Mouse (Mus musculus) bone marrow, adult 2 months (tissue): Measurements from ENCODE around the gene Syn3. TPM values are rescaled to one million over a fixed set of nuclear protein-coding genes. Genes with fewer than 3 reads are reported as not detected.
"Not testable (repeated sequence)": the region's sequence is repeated elsewhere in the genome, so short reads cannot be mapped to it uniquely, and the experiment has no call there.

Experiments
- H3K27ac ChIP-seq: fragments of 200-500 bp; 2 replicates; pipeline ENCODE4 v1.5.1; 2012; ENCODE audit warnings: low read depth, mild to moderate bottlenecking, control low read depth, inconsistent platforms, low read length; ENCODE audit not compliant: control insufficient read depth, poor library complexity, insufficient read depth
- H3K4me1 ChIP-seq: fragments of 200-500 bp; 2 replicates; pipeline ENCODE4 v1.6.1; 2011; ENCODE audit warnings: low read length; ENCODE audit not compliant: control insufficient read depth, insufficient read depth
- H3K4me3 ChIP-seq: fragments of 200-500 bp; replicated peaks from 2 replicates; pipeline ENCODE3; 2011; ENCODE audit warnings: mild to moderate bottlenecking, low read depth, low read length, control low read depth; ENCODE audit not compliant: control insufficient read depth
- CTCF ChIP-seq: fragments of 200-500 bp; IDR thresholded peaks from 2 replicates; pipeline ENCODE4 v1.5.1; 2011; ENCODE audit warnings: low read length, control low read depth; ENCODE audit not compliant: control insufficient read depth, insufficient read depth
- POLR2A ChIP-seq: fragments of 200-500 bp; IDR thresholded peaks from 2 replicates; pipeline ENCODE4 v1.6.1; 2011; ENCODE audit warnings: low read depth, mild to moderate bottlenecking, control low read depth, low read length, borderline replicate concordance; ENCODE audit not compliant: control insufficient read depth
- WGBS: fragments of 180-500 bp; shearing (Covaris S2); methylation state at CpG from one replicate; pipeline ENCODE4 v1.1.7; 2018; 5-methylcytosine and 5-hydroxymethylcytosine counted together
- polyA plus RNA-seq: library from polyadenylated mRNA; stranded (reverse); fragments of >200 nt; gene quantifications from 2 replicates; pipeline ENCODE4 v1.2.4, GENCODE M21; 2011; ENCODE audit warnings: low replicate concordance; ENCODE audit not compliant: missing spikeins, insufficient read depth, insufficient read length

Gene Syn3
- polyA plus RNA-seq, 1 experiment, result 0.75 TPM

DNA sequence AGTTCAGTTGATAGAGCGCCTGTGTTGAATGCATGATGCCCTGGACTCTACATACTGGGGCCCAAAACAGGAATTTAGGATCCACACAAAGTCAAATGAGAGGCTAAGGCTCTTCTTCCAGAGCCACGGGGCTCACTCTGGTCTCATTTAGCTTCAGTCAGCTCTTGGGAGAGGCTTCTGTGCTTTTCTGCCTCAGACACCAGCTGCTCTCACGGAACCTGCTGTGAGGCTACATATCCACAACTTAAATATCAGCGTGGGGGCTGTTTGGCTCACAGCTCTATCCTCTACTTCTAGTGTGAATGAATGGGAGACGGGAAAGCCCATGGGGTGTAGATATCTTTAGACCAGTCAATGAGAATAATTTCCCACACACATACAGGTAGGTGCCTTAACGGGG lies 109.9 kb downstream of the Syn3 start:
- TF ChIP-seq POLR2A (no peak), CTCF (no peak)
- no peak overlapping the region for H3K27ac ChIP-seq
- no peak overlapping the region for H3K4me3 ChIP-seq
- H3K4me1 ChIP-seq, result no peaks in the 10 kb centered on the region
- WGBS, result 85% methylated on average over 6 of the region's 6 CpGs

DNA sequence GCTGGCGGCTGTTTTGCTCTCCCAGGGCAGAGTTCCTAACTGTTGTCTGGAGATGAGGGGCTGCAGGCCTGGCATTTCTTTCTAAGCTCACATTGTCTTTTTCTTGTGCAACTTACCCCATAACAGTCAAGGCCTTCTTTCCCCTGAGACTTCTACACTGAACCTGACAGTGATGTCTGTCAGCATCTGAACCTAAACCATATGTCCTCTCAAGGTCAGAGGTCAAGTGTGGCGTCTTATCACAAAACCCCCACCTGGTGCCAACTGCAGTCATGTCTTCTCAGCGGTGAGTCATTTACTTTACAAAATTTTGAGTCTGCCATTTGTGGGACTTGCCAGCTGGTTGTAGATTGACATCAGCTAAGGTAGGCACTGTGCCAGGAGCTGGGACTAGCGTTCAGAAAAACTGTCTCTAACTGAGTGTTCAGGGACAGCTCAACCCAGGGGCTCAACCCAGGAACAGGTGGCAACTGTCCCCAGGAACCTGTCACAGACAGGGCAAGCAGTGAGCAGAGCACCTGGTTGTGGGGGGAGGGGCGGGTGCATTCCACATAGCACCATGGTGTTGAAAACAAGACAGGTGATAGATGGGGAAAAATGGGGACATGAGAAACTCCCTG lies 110.8 kb downstream of the Syn3 start:
- TF ChIP-seq CTCF (no peak), POLR2A (no peak)
- 66% methylated on average over 5 of the region's 5 CpGs for WGBS
- no peak overlapping the region for H3K27ac ChIP-seq
- no peak overlapping the region for H3K4me3 ChIP-seq
- H3K4me1 ChIP-seq, result no peaks in the 10 kb centered on the region

DNA sequence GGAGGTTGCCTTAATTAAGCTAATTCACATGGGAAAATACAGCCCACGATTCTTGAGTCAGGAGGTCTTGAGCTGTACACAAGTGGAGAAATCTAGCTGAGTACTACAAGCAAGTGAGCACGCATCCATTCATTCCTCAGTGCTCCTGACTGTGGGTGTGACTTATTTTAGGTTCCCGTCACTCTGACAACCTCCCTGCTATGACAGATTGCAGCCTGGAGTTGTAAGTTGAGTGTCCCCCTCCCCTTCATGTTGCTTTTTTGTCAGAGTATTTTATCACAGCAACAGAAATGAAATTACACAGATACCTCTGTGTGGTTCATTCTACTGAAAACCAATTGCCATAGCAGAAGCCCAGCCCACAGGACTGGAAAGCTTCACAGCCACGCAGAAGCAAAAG lies 112.5 kb downstream of the Syn3 start:
- 84% methylated on average over 4 of the region's 4 CpGs for WGBS
- Histone ChIP-seq H3K27ac (no peak overlapping the region), H3K4me1 (no peaks in the 10 kb centered on the region), H3K4me3 (no peak overlapping the region)
- TF ChIP-seq POLR2A (no peak), CTCF (no peak)

DNA sequence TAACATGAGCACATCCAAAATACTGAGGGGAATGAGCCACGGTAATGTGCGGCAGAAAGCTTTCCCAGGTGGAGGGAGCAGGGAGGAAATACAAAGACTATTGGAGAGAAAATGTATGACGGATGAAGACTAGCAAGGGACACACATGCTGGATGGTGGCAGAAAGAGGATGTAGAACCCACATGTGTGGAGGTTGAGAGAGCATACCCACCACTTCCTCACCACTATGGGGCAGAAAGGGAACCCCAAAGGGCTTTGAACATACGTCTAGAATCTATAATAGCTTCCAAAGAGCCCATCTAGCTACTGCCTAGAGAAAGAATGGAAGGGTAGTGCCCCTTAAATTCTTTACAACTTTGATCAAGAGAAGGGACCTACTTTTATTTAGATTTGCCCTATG lies 113.0 kb downstream of the Syn3 start:
- 9% methylated on average over 4 of the region's 4 CpGs for WGBS
- H3K4me3 ChIP-seq, result no peak overlapping the region
- no peak for TF ChIP-seq POLR2A
- no peak for TF ChIP-seq CTCF
- no peaks in the 10 kb centered on the region for H3K4me1 ChIP-seq
- no peak overlapping the region for H3K27ac ChIP-seq

DNA sequence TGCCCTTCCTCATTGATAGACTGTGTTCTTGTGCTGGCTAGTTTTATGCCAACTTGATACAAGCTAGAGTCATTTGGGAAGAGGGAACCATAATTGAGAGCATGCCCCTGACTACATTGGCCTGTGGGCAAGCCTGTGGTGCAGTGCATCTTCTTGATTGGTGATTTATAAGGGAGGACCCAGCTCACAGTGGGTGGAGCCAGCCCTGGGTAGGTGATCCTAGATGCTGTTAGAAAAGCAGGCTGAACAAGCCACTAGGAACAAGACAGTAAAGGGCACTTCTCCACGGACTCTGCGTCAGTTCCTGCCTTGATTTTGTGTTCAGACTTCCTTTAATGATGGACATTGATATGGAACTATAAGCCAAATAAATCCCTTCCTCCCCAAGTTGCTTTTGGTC lies 114.0 kb downstream of the Syn3 start:
- Histone ChIP-seq H3K4me3 (no peak overlapping the region), H3K27ac (no peak overlapping the region), H3K4me1 (no peaks in the 10 kb centered on the region)
- WGBS, result 73% methylated on average over 2 of the region's 2 CpGs
- TF ChIP-seq CTCF (no peak), POLR2A (no peak)

DNA sequence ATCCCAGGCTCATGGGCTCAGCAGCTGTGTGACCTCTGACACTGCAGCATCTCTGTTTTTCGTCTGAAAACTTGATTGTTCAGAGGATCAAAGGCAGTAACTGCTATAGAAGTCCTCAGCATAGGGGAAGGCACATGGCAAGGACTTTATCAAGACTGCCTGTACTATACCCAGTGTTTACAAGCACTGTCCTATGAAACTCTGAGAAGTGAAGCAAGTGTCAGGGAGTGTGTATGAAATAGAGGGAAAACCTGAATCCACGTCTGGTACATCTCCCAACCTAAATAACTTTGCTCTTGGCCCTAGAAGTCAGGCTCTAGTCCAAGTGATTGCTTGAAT lies 116.8 kb downstream of the Syn3 start:
- H3K4me1 ChIP-seq, result no peaks in the 10 kb centered on the region
- TF ChIP-seq CTCF (no peak), POLR2A (no peak)
- 49% methylated on average over 2 of the region's 2 CpGs for WGBS

DNA sequence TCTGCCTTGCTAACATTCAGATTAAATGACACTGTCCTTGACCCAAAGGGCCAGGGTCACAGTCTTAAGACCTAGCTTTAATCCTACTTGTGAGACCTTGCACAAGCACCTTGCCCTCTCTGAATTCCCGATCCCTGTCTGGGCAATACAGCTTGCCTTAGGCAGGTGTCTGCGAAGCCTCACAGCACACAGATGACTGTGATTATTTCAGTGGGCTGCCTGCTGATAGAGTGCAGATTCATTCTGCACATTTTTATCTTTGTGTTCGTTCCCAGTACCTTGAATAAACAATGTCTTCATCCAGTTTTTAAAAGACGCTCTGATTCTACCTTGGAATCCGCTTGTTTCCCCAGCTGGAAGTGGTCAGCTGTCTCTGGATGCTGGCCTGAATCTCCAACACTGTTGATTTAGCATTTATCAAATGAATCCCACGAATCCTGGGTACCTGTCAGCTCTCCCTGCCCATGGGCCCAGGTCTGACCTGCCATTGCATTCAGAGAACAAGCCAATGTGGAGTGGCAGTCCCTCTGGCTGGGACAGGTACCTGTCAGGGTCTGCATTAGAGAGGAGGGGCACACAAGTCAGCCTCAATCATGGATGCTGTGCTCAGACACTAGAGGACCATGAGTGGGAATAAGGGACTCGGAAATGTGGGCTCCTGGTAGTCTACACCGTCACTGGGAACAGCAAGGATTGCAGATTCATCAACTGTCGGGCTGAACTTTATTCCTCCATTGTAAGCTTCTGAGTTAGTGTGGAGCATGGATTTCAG lies 117.4 kb downstream of the Syn3 start:
- Histone ChIP-seq H3K27ac (no peak overlapping the region), H3K4me1 (no peaks in the 10 kb centered on the region), H3K4me3 (no peak overlapping the region)
- TF ChIP-seq CTCF, result no peak
- TF ChIP-seq POLR2A, result no peak
- 78% methylated on average over 9 of the region's 9 CpGs for WGBS

More for the DNA sequence above, 116.8 kb downstream of the Syn3 start:
- Histone ChIP-seq H3K27ac (no peak overlapping the region), H3K4me3 (no peak overlapping the region)

DNA sequence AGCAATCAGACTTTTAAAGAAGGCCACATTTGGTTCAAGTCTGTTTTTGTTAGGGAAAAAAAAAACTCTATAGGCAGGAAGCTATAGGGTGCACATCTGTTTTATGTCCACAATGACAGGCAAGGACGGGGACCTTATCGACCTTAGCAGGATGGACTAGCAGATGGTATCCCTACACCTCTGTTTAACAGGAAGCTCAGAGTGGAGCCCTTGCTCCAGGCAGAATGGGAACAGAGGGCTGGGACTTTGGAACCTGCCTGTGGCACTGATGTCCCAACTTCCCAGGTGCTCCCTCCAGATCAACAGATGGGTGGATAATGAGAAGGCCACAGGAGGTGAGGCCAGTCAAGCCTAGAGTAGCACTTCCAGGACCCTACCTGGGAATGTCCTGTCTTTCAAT lies 118.1 kb downstream of the Syn3 start:
- no peaks in the 10 kb centered on the region for H3K4me1 ChIP-seq
- H3K4me3 ChIP-seq, result no peak overlapping the region
- H3K27ac ChIP-seq, result no peak overlapping the region
- 80% methylated on average over 2 of the region's 2 CpGs for WGBS
- no peak for TF ChIP-seq POLR2A
- TF ChIP-seq CTCF, result no peak

DNA sequence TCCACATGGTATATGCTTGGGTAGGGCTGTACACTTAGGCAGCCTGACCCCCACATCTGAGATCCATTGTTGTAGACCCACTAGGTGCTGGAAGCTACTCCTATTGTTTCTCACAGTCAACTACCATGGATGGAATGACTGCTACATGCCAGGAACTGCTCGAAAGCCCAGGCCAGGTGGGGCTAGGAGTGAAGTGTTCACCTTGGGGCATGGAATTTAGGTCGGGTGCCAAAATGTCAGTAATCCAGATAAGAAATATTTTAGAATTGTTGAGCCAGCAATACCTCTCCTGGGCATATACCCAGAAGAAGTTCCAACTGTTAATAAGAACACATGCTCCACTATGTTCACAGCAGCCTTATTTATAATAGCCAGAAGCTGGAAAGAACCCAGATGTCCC lies 119.9 kb downstream of the Syn3 start:
- H3K4me3 ChIP-seq, result not testable (repeated sequence)
- 78% methylated on average over 2 of the region's 2 CpGs for WGBS

More for the DNA sequence above, 119.9 kb downstream of the Syn3 start:
- not testable (repeated sequence) for H3K4me1 ChIP-seq, H3K27ac ChIP-seq
